Mouse (Mus musculus) spleen, embryonic (tissue): ENCODE measurements around the gene Lpp.

Experiments
- CTCF ChIA-PET: fragments of 350-600 bp; sonication (Branson Sonifier 250); formaldehyde crosslinking; loops from one replicate; lab custom pipeline; 2022; lab: Charles Lee

Gene Lpp

GRCm38 (mm10) chr16:24536261-24536660 lies 143.0 kb downstream of the Lpp start:
- CTCF ChIA-PET = no interaction called here

GRCm38 (mm10) chr16:24539003-24539402 lies 145.7 kb downstream of the Lpp start:
- CTCF ChIA-PET = no interaction called here

GRCm38 (mm10) chr16:24542864-24543263 lies 149.6 kb downstream of the Lpp start:
- CTCF ChIA-PET = no interaction called here

DNA sequence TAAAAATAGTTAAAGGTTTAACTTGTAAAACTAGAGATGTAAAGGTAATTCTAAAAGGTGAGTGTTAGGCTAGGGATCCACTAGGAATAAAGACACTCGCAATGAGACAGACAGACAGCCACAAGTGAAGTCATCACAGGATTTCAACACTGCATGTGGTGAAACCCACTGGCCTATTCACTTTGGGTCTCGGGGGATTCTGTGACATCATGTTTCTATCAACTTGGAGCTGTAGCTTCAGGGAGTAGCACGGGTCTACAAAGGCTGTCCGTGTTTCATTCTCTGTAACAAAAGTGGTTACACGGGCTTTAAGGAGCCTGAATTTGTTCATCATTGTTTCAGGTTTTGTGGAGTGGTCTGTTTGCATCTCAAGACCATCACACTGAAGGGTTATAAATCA lies 152.1 kb downstream of the Lpp start:
- CTCF ChIA-PET = no interaction called here

DNA sequence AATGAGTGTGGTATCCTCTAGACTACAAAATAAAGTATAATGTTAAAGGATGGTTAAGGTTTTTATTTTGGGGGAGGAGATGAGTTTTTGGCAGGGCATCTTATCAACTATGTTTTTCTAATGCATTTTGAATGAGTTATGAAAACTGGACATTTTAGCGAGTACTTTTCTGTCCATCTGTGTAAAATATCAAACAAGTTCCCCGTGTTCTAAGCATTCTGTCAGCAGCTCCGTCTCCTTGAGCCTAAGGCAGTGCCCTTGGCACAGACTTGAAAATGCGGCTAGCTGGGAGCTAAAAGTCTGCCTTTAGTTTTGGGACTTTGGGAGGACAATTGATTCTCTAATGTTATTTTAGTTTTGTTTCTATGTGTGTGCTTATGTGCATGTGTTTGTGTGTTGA lies 165.2 kb downstream of the Lpp start:
- CTCF ChIA-PET = no interaction called here

DNA sequence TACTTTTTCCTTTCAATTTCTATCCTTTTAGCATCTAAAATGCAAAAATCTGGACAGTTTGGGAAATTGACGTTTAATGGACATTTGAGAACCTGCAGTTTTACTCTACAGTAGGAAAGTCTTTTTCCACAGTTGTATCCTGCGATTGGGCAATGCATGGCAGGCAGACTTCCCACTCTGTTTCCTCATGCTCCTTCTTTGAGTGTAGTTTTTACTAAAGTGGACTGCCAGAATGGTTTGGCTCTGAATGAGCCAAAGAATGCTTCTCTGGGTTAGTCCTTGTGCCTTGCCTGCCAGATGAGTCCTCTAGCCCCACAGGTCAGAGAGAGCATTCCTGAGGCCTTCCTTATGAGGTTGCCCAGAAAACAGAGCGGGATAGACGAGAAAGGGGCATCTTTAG lies 166.5 kb downstream of the Lpp start:
- CTCF ChIA-PET = interaction anchor here (0.6 kb wide), 2 partner anchors 10 to 178 kb away, joined by 3 read pairs; no protein-coding TSS in a partner anchor

GRCm38 (mm10) chr16:24560998-24561397 lies 167.7 kb downstream of the Lpp start:
- CTCF ChIA-PET = no interaction called here

- CTCF ChIA-PET = no interaction called here
Measured at GRCm38 (mm10) chr16:24561602-24562001, 168.3 kb downstream of the Lpp start.

DNA sequence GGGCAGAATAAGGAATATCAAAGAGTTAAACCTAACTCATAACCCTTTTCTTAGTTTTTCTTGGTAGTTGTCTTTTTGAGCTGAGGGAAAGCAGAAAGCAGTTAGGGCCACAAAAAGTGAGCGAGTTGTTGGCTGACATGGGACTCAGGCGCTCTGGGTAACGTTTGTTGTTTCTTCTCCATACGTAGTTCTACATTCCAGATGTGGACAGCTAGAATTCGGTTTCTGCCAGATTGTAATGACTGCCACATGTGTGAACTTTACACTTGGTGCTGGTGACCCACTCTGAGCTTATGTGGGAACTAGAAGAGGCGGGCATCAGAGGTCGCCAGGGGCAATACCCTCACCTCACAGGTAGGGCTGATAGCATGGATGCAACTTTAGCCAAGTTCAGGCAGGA lies 172.0 kb downstream of the Lpp start:
- CTCF ChIA-PET = no interaction called here

- CTCF ChIA-PET = no interaction called here
Measured at GRCm38 (mm10) chr16:24566277-24566676, 173.0 kb downstream of the Lpp start.

GRCm38 (mm10) chr16:24567562-24567961 lies 174.3 kb downstream of the Lpp start:
- CTCF ChIA-PET = interaction anchor here (0.7 kb wide), 1 partner anchor 248 kb away, joined by 7 read pairs; no protein-coding TSS in a partner anchor

DNA sequence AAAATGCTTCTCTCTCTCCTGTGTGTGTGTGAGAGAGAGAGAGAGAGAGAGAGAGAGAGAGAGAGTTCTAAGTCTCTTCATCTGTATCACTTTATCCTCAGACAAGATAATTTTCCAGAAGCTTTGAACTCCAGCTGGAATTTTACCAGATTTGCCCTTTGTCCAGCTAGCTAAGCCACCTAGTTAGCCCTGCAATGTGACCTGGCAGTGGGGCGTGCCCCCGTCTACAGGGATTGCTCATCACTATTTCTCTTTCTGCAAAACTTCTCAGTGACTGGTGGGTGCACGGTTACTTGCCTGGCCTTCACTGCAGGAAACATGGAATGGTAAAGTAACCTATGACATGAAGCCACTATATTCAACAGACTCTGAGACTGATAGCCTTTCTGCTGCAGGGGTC lies 174.8 kb downstream of the Lpp start:
- CTCF ChIA-PET = interaction anchor here (0.7 kb wide), 1 partner anchor 220 kb away, joined by 4 read pairs; no protein-coding TSS in a partner anchor

DNA sequence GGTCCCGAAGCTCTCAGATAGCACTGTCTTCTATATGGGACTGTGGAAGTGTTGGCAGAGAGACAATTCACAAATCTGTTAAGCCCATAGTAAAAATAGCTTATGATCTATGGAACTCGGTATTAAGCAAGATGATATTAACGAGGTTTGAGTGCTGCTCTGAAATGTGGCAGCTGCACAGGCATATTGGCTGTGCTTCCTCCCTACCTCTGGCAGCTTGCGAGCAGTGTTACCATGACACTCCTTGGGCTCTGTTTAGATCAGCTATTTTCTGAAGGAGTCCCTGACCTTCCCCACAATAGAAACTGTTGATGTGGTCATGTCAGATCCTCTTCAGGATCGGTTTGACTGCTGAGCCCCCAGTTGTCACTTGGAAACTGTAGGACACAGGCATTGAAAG lies 176.4 kb downstream of the Lpp start:
- CTCF ChIA-PET = interaction anchor here (0.6 to 1.4 kb wide), 3 partner anchors 9 to 397 kb away, joined by 3 to 5 read pairs (median 3); no protein-coding TSS in a partner anchor

GRCm38 (mm10) chr16:24576999-24577398 lies 183.7 kb downstream of the Lpp start:
- CTCF ChIA-PET = interaction anchor here (0.7 to 1.0 kb wide), 2 partner anchors 25 to 323 kb away, joined by 3 to 4 read pairs; no protein-coding TSS in a partner anchor

DNA sequence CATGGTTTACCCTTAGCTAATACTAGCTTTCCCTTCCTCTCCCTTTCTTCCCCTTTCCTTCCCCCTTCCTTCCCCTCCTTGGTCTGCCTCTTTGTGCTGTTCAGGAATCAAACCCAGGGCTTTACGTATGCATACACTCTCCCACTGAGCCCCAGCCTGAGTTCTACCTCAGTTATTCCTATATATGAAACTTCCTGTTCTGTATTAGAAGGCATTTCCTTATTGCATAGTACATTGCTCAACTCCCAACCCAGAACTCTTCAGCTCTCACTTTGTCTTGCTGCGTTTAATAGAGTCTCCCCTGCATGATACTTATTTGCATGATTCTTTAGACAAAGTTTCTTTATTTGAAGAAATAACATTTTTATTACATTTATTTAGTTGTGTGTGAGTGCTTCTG lies 184.5 kb downstream of the Lpp start:
- CTCF ChIA-PET = interaction anchor here (0.7 to 1.6 kb wide), 2 partner anchors 8 to 322 kb away, joined by 3 to 5 read pairs; no protein-coding TSS in a partner anchor

DNA sequence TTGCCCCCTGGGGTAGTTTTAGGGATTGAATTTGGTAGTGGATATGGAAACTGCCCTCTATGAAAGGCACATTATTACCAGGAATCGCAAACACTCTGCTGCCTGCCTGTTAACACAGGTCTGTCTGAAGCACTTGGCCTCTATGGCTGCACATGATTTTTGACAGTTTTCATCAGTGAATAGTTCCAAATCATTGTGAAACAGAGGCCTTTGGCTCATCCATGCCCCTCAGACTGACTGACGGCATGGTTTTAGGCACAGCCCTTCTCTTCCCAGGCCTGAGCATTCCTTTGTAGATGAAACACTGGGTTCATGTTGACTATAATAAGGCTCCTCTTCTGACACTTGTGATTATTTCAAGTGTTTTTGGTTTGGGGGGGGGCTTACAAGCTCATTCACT lies 189.5 kb downstream of the Lpp start:
- CTCF ChIA-PET = no interaction called here

- CTCF ChIA-PET = interaction anchor here (0.7 kb wide), 1 partner anchor 9 kb away, joined by 3 read pairs; no protein-coding TSS in a partner anchor
Measured at GRCm38 (mm10) chr16:24593535-24593934, 200.2 kb downstream of the Lpp start.

GRCm38 (mm10) chr16:24594508-24594907 lies 201.2 kb downstream of the Lpp start:
- CTCF ChIA-PET = no interaction called here

GRCm38 (mm10) chr16:24595493-24595892 lies 202.2 kb downstream of the Lpp start:
- CTCF ChIA-PET = no interaction called here

GRCm38 (mm10) chr16:24598567-24598966 lies 205.3 kb downstream of the Lpp start:
- CTCF ChIA-PET = no interaction called here

GRCm38 (mm10) chr16:24599766-24600165 lies 206.5 kb downstream of the Lpp start:
- CTCF ChIA-PET = interaction anchor here (1.3 kb wide), 1 partner anchor 24 kb away, joined by 6 read pairs; no protein-coding TSS in a partner anchor

- CTCF ChIA-PET = interaction anchor here (1.3 kb wide), 1 partner anchor 23 kb away, joined by 6 read pairs; no protein-coding TSS in a partner anchor
Measured at GRCm38 (mm10) chr16:24600260-24600948, 207.1 kb downstream of the Lpp start.

- CTCF ChIA-PET = no interaction called here
Measured at GRCm38 (mm10) chr16:24603342-24603741, 210.0 kb downstream of the Lpp start.
